In genomic region chr2:180042858-180043515, GRCm38 (mm10) we compare ENCODE assay signal across 8 mouse cellular contexts. TPM values are rescaled to one million over a fixed set of nuclear protein-coding genes. Genes with fewer than 3 reads are reported as not detected.
A peak's percentile ranks its signal among the peaks of the same experiment; 100 is the strongest.
DNase-seq lines count a peak whose midpoint lies in the region; ATAC-seq and TF ChIP-seq lines count a peak whose summit lies in the region.

No protein-coding gene starts in this region.

- H3K36me3 ChIP-seq in kidney, postnatal 0 days (ENCODE audit: insufficient read depth, low read length) = peaks cover 15% of the 10 kb centered on the region
- H3K36me3 ChIP-seq in liver, embryonic 13.5 days = peaks cover 20% of the 10 kb centered on the region
- no peaks in the 10 kb centered on the region; the same call in 1 of the 2 replicates for H3K36me3 ChIP-seq in testis, adult 2 months (ENCODE audit: control insufficient read depth, insufficient read depth, low read length)

- no peaks in the 10 kb centered on the region for H3K9me3 ChIP-seq in kidney, postnatal 0 days (replicated peaks; ENCODE audit: low read length)
- H3K9me3 ChIP-seq in liver, embryonic 13.5 days (replicated peaks) = no peaks in the 10 kb centered on the region

- no peaks in the 10 kb centered on the region for H3K27me3 ChIP-seq in kidney, postnatal 0 days (ENCODE audit: insufficient read depth, low read length)
- peaks cover 8% of the 10 kb centered on the region; the same call in 1 of the 2 replicates for H3K27me3 ChIP-seq in liver, embryonic 13.5 days
- no peaks in the 10 kb centered on the region for H3K27me3 ChIP-seq in testis, adult 2 months (ENCODE audit: control insufficient read depth, insufficient read depth, low read length)

- H3K4me1 ChIP-seq in kidney, postnatal 0 days (replicated peaks; ENCODE audit: insufficient read depth, low read length) = peaks cover 6% of the 10 kb centered on the region; the same call in 1 of the 2 replicates
- peaks cover 38% of the 10 kb centered on the region for H3K4me1 ChIP-seq in liver, embryonic 13.5 days (replicated peaks)
- H3K4me1 ChIP-seq in testis, adult 2 months (ENCODE audit: control insufficient read depth, insufficient read depth, low read length) = peaks cover 13% of the 10 kb centered on the region

- peak; percentile 70 for ATAC-seq in kidney, postnatal 0 days (replicated peaks; ENCODE audit: low FRiP score, low read depth)
- ATAC-seq in liver, embryonic 13.5 days (ENCODE audit: low read depth) = peak; percentile 4; the same call in 1 of the 2 replicates

- WGBS in kidney, postnatal 0 days = under 1% methylated on average over 55 of the region's 66 CpGs
- WGBS in liver, embryonic 13.5 days (ENCODE audit: insufficient replicate concordance) = under 1% methylated on average over 63 of the region's 66 CpGs

- TF ChIP-seq CTCF in kidney, postnatal 0 days (IDR thresholded peaks at IDR 0.05; ENCODE audit: low read depth) = no peak
- no peak for TF ChIP-seq CTCF in testis, adult 2 months (IDR thresholded peaks at IDR 0.05; ENCODE audit: control insufficient read depth, insufficient read depth, insufficient replicate concordance, low read depth, low read length)

- TF ChIP-seq POLR2A in testis, adult 2 months (IDR thresholded peaks at IDR 0.05; ENCODE audit: control insufficient read depth, low read depth, low read length) = no peak; the same call in 1 of the 2 replicates

- peak; percentile 62 for DNase-seq in 416B (ENCODE audit: low read depth)
- DNase-seq in T-cell, adult 2 months (ENCODE audit: low spot score) = peak; percentile 62
- DNase-seq in embryo, embryonic 10 days (ENCODE audit: low spot score) = peak; percentile 73
- DNase-seq in gastrocnemius, postnatal 4 days (ENCODE audit: low spot score in 2 of 2) = peak; percentile 61 to 74
- DNase-seq in kidney, postnatal 0 days (ENCODE audit: low spot score) = peak; percentile 80
- peak; percentile 41 for DNase-seq in liver, embryonic 13.5 days
- DNase-seq in neural tube, embryonic 10.5 days (ENCODE audit: extremely low spot score, low spot score) = peak; percentile 79

- H3K27ac ChIP-seq in kidney, postnatal 0 days = peak overlapping the region; percentile 95
- H3K27ac ChIP-seq in liver, embryonic 13.5 days = peak overlapping the region; percentile 89
- peak overlapping the region; percentile 70; the same call in 1 of the 2 replicates for H3K27ac ChIP-seq in testis, adult 2 months (ENCODE audit: control insufficient read depth, insufficient read depth, low read depth, low read length)

- H3K4me3 ChIP-seq in kidney, postnatal 0 days (replicated peaks; ENCODE audit: low read depth, low read length) = peak overlapping the region; percentile 93
- H3K4me3 ChIP-seq in liver, embryonic 13.5 days (replicated peaks) = peak overlapping the region; percentile 75
- peak overlapping the region; percentile 85 for H3K4me3 ChIP-seq in testis, adult 2 months (ENCODE audit: control insufficient read depth, low read depth, low read length)

- H3K9ac ChIP-seq in kidney, postnatal 0 days (ENCODE audit: low read depth, low read length) = peak overlapping the region; percentile 84
- peak overlapping the region; percentile 94 for H3K9ac ChIP-seq in liver, embryonic 13.5 days

- H3K4me2 ChIP-seq in kidney, postnatal 0 days (ENCODE audit: low read length) = peak overlapping the region; percentile 65
- peak overlapping the region; percentile 100 for H3K4me2 ChIP-seq in liver, embryonic 13.5 days

RNA-seq across cellular contexts. Expression of gene Ss18l1, which starts 0.7 kb away (rescaled TPM):
- 1 to 10 TPM; 3.7 to 4.3 TPM for total RNA-seq in gastrocnemius, postnatal 4 days (2021)
- 3.9 and 4.2 TPM in 2 replicates for polyA plus RNA-seq in kidney, postnatal 0 days (2015; fragmentation: Nextera tagmentation; extraction: Ambion mirVana)
- polyA plus RNA-seq in liver, embryonic 13.5 days (2015; fragmentation: Nextera tagmentation; extraction: Ambion mirVana) = 0.77 and 0.87 TPM in 2 replicates
- polyA plus RNA-seq in testis, adult 2 months (2012; rRNA removed) = 4.0 TPM in 2 replicates

RNA-seq across cellular contexts. Expression of gene Psma7, which starts 0.8 kb away (rescaled TPM):
- total RNA-seq in gastrocnemius, postnatal 4 days (2021) = 100 to 1,000 TPM; 201 TPM
- 641 and 676 TPM in 2 replicates for polyA plus RNA-seq in kidney, postnatal 0 days (2015; fragmentation: Nextera tagmentation; extraction: Ambion mirVana)
- polyA plus RNA-seq in liver, embryonic 13.5 days (2015; fragmentation: Nextera tagmentation; extraction: Ambion mirVana) = 423 and 429 TPM in 2 replicates
- polyA plus RNA-seq in testis, adult 2 months (2012; rRNA removed) = 38.5 and 42.6 TPM in 2 replicates

RNA-seq across cellular contexts. Expression of gene Lsm14b, which starts 18.2 kb away (rescaled TPM):
- total RNA-seq in gastrocnemius, postnatal 4 days (2021) = 10 to 100 TPM; 48.3 to 50.8 TPM
- 9.3 and 10.4 TPM in 2 replicates for polyA plus RNA-seq in kidney, postnatal 0 days (2015; fragmentation: Nextera tagmentation; extraction: Ambion mirVana)
- 2.0 and 2.1 TPM in 2 replicates for polyA plus RNA-seq in liver, embryonic 13.5 days (2015; fragmentation: Nextera tagmentation; extraction: Ambion mirVana)
- 31.8 and 33.7 TPM in 2 replicates for polyA plus RNA-seq in testis, adult 2 months (2012; rRNA removed)

RNA-seq across cellular contexts. Expression of gene Mtg2, which starts 27.4 kb away (rescaled TPM):
- 10 to 100 TPM; 13.4 to 15.0 TPM for total RNA-seq in gastrocnemius, postnatal 4 days (2021)
- polyA plus RNA-seq in kidney, postnatal 0 days (2015; fragmentation: Nextera tagmentation; extraction: Ambion mirVana) = 18.6 and 19.3 TPM in 2 replicates
- 14.7 and 15.2 TPM in 2 replicates for polyA plus RNA-seq in liver, embryonic 13.5 days (2015; fragmentation: Nextera tagmentation; extraction: Ambion mirVana)
- polyA plus RNA-seq in testis, adult 2 months (2012; rRNA removed) = 7.0 and 7.8 TPM in 2 replicates

Comparison
In these comparisons a context has a peak if more than half of its experiments do, and no peak if none do; other contexts are left out.
1. Peak in every context shown above with its lines: DNase-seq, ATAC-seq, H3K4me3 ChIP-seq and H3K27ac ChIP-seq.